Mouse (Mus musculus): Measurements from ENCODE around the gene Vstm4. TPM values are rescaled to one million over a fixed set of nuclear protein-coding genes. Genes with fewer than 3 reads are reported as not detected.

Gene Vstm4
- polyA plus RNA-seq, 1 experiment = not detected

GRCm38 (mm10) chr14:32896896-32897295, 40.3 kb downstream of the Vstm4 start:
- H3ac ChIP-seq (ENCODE audit: control insufficient read depth, insufficient read length, low read depth) = no peak overlapping the region
- no peaks in the 10 kb centered on the region for H3K79me3 ChIP-seq (ENCODE audit: low read depth)
- TF ChIP-seq USF1 (IDR thresholded peaks at IDR 0.05; ENCODE audit: low read depth) (no peak), MYOD1 (IDR thresholded peaks at IDR 0.05; ENCODE audit: control insufficient read depth, insufficient read length, low read depth) (no peak), MAX (IDR thresholded peaks at IDR 0.05) (no peak), MYOG (IDR thresholded peaks at IDR 0.05; ENCODE audit: control insufficient read depth, extremely low read depth, insufficient read length) (no peak), FOSL1 (IDR thresholded peaks at IDR 0.05; ENCODE audit: insufficient read depth, low read length, poor library complexity, severe bottlenecking) (no peak), CEBPB (IDR thresholded peaks at IDR 0.05; ENCODE audit: low read depth) (no peak)
- H3K79me2 ChIP-seq (ENCODE audit: control insufficient read depth, insufficient read depth) = no peaks in the 10 kb centered on the region
- H3K36me3 ChIP-seq (ENCODE audit: control insufficient read depth, insufficient read depth) = no peaks in the 10 kb centered on the region
- no peak overlapping the region for H3K4me3 ChIP-seq (ENCODE audit: insufficient read depth, poor library complexity, severe bottlenecking)
- peaks cover 19% of the 10 kb centered on the region for H3K27me3 ChIP-seq (ENCODE audit: control insufficient read depth, insufficient read depth, insufficient read length)

- Histone ChIP-seq H3K79me3 (ENCODE audit: low read depth) (no peaks in the 10 kb centered on the region), H3K4me3 (ENCODE audit: insufficient read depth, poor library complexity, severe bottlenecking) (no peak overlapping the region), H3K36me3 (ENCODE audit: control insufficient read depth, insufficient read depth) (no peaks in the 10 kb centered on the region), H3K79me2 (ENCODE audit: control insufficient read depth, insufficient read depth) (no peaks in the 10 kb centered on the region), H3K27me3 (ENCODE audit: control insufficient read depth, insufficient read depth, insufficient read length) (peaks cover 6% of the 10 kb centered on the region), H3ac (ENCODE audit: control insufficient read depth, insufficient read length, low read depth) (no peak overlapping the region)
- TF ChIP-seq MAX (IDR thresholded peaks at IDR 0.05) (no peak), CEBPB (IDR thresholded peaks at IDR 0.05; ENCODE audit: low read depth) (no peak), MYOG (IDR thresholded peaks at IDR 0.05; ENCODE audit: control insufficient read depth, extremely low read depth, insufficient read length) (no peak), MYOD1 (IDR thresholded peaks at IDR 0.05; ENCODE audit: control insufficient read depth, insufficient read length, low read depth) (no peak), CTCF (IDR thresholded peaks at IDR 0.05; ENCODE audit: control insufficient read depth, insufficient read depth, insufficient read length) (no peak)
Measured at GRCm38 (mm10) chr14:32903203-32903602, 46.6 kb downstream of the Vstm4 start.

GRCm38 (mm10) chr14:32906545-32906944, 50.0 kb downstream of the Vstm4 start:
- peaks cover 6% of the 10 kb centered on the region for H3K27me3 ChIP-seq (ENCODE audit: control insufficient read depth, insufficient read depth, insufficient read length)
- H3K4me3 ChIP-seq (ENCODE audit: insufficient read depth, poor library complexity, severe bottlenecking) = no peak overlapping the region
- no peak for TF ChIP-seq CTCF (IDR thresholded peaks at IDR 0.05; ENCODE audit: control insufficient read depth, insufficient read depth, insufficient read length)
- no peak for TF ChIP-seq MYOD1 (IDR thresholded peaks at IDR 0.05; ENCODE audit: control insufficient read depth, insufficient read length, low read depth)
- no peak for TF ChIP-seq FOSL1 (IDR thresholded peaks at IDR 0.05; ENCODE audit: insufficient read depth, low read length, poor library complexity, severe bottlenecking)
- TF ChIP-seq MYOG (IDR thresholded peaks at IDR 0.05; ENCODE audit: control insufficient read depth, extremely low read depth, insufficient read length) = no peak
- TF ChIP-seq CEBPB (IDR thresholded peaks at IDR 0.05; ENCODE audit: low read depth) = no peak
- no peak for TF ChIP-seq USF1 (IDR thresholded peaks at IDR 0.05; ENCODE audit: low read depth)
- no peak for TF ChIP-seq MAX (IDR thresholded peaks at IDR 0.05)
- no peak overlapping the region for H3ac ChIP-seq (ENCODE audit: control insufficient read depth, insufficient read length, low read depth)
- H3K79me2 ChIP-seq (ENCODE audit: control insufficient read depth, insufficient read depth) = no peaks in the 10 kb centered on the region
- no peaks in the 10 kb centered on the region for H3K36me3 ChIP-seq (ENCODE audit: control insufficient read depth, insufficient read depth)
- no peaks in the 10 kb centered on the region for H3K79me3 ChIP-seq (ENCODE audit: low read depth)

GRCm38 (mm10) chr14:32909112-32909511, 52.6 kb downstream of the Vstm4 start:
- TF ChIP-seq MYOG (IDR thresholded peaks at IDR 0.05; ENCODE audit: control insufficient read depth, extremely low read depth, insufficient read length) = no peak
- no peak for TF ChIP-seq FOSL1 (IDR thresholded peaks at IDR 0.05; ENCODE audit: insufficient read depth, low read length, poor library complexity, severe bottlenecking)
- no peak for TF ChIP-seq CEBPB (IDR thresholded peaks at IDR 0.05; ENCODE audit: low read depth)
- no peak for TF ChIP-seq MYOD1 (IDR thresholded peaks at IDR 0.05; ENCODE audit: control insufficient read depth, insufficient read length, low read depth)
- no peak for TF ChIP-seq MAX (IDR thresholded peaks at IDR 0.05)
- TF ChIP-seq CTCF (IDR thresholded peaks at IDR 0.05; ENCODE audit: control insufficient read depth, insufficient read depth, insufficient read length) = no peak
- no peak for TF ChIP-seq USF1 (IDR thresholded peaks at IDR 0.05; ENCODE audit: low read depth)
- H3K27me3 ChIP-seq (ENCODE audit: control insufficient read depth, insufficient read depth, insufficient read length) = no peaks in the 10 kb centered on the region
- no peaks in the 10 kb centered on the region for H3K79me3 ChIP-seq (ENCODE audit: low read depth)
- H3K4me3 ChIP-seq (ENCODE audit: insufficient read depth, poor library complexity, severe bottlenecking) = no peak overlapping the region
- no peak overlapping the region for H3ac ChIP-seq (ENCODE audit: control insufficient read depth, insufficient read length, low read depth)
- no peaks in the 10 kb centered on the region for H3K36me3 ChIP-seq (ENCODE audit: control insufficient read depth, insufficient read depth)
- no peaks in the 10 kb centered on the region for H3K79me2 ChIP-seq (ENCODE audit: control insufficient read depth, insufficient read depth)

- no peak for TF ChIP-seq CTCF (IDR thresholded peaks at IDR 0.05; ENCODE audit: control insufficient read depth, insufficient read depth, insufficient read length)
- Histone ChIP-seq H3K79me2 (ENCODE audit: control insufficient read depth, insufficient read depth) (no peaks in the 10 kb centered on the region), H3K36me3 (ENCODE audit: control insufficient read depth, insufficient read depth) (no peaks in the 10 kb centered on the region), H3ac (ENCODE audit: control insufficient read depth, insufficient read length, low read depth) (no peak overlapping the region), H3K4me3 (ENCODE audit: insufficient read depth, poor library complexity, severe bottlenecking) (no peak overlapping the region), H3K27me3 (ENCODE audit: control insufficient read depth, insufficient read depth, insufficient read length) (no peaks in the 10 kb centered on the region), H3K79me3 (ENCODE audit: low read depth) (no peaks in the 10 kb centered on the region)
Measured at GRCm38 (mm10) chr14:32911187-32911586, 54.6 kb downstream of the Vstm4 start.

GRCm38 (mm10) chr14:32915360-32915759, 58.8 kb downstream of the Vstm4 start:
- no peak for TF ChIP-seq MYOG (IDR thresholded peaks at IDR 0.05; ENCODE audit: control insufficient read depth, extremely low read depth, insufficient read length)
- TF ChIP-seq CEBPB (IDR thresholded peaks at IDR 0.05; ENCODE audit: low read depth) = no peak
- no peak for TF ChIP-seq USF1 (IDR thresholded peaks at IDR 0.05; ENCODE audit: low read depth)
- TF ChIP-seq MAX (IDR thresholded peaks at IDR 0.05) = no peak
- no peak for TF ChIP-seq MYOD1 (IDR thresholded peaks at IDR 0.05; ENCODE audit: control insufficient read depth, insufficient read length, low read depth)
- TF ChIP-seq CTCF (IDR thresholded peaks at IDR 0.05; ENCODE audit: control insufficient read depth, insufficient read depth, insufficient read length) = no peak
- no peak for TF ChIP-seq FOSL1 (IDR thresholded peaks at IDR 0.05; ENCODE audit: insufficient read depth, low read length, poor library complexity, severe bottlenecking)
- no peaks in the 10 kb centered on the region for H3K36me3 ChIP-seq (ENCODE audit: control insufficient read depth, insufficient read depth)
- H3ac ChIP-seq (ENCODE audit: control insufficient read depth, insufficient read length, low read depth) = no peak overlapping the region
- H3K4me3 ChIP-seq (ENCODE audit: insufficient read depth, poor library complexity, severe bottlenecking) = no peak overlapping the region
- H3K79me3 ChIP-seq (ENCODE audit: low read depth) = no peaks in the 10 kb centered on the region
- no peaks in the 10 kb centered on the region for H3K27me3 ChIP-seq (ENCODE audit: control insufficient read depth, insufficient read depth, insufficient read length)
- H3K79me2 ChIP-seq (ENCODE audit: control insufficient read depth, insufficient read depth) = no peaks in the 10 kb centered on the region
